Mouse (Mus musculus) midbrain, embryonic 10.5 days (tissue): ENCODE measurements around the gene Cabp4. TPM values are rescaled to one million over a fixed set of nuclear protein-coding genes. Genes with fewer than 3 reads are reported as not detected.

Source experiments
- DNase-seq: peaks from one replicate; pipeline ENCODE4 v3.0.0-alpha.2; 2017; ENCODE audit warnings: low spot score
- H3K27ac ChIP-seq: fragments of 300-500 bp; sonication (generic); replicated peaks from 2 replicates; pipeline ENCODE4 v1.5.1; 2016; ENCODE audit warnings: mild to moderate bottlenecking
- H3K27me3 ChIP-seq: fragments of 300-500 bp; sonication (generic); 2 replicates; pipeline ENCODE4 v1.6.1; 2016; ENCODE audit warnings: low read depth, mild to moderate bottlenecking; ENCODE audit not compliant: poor library complexity, severe bottlenecking
- H3K36me3 ChIP-seq: fragments of 300-500 bp; sonication (generic); 2 replicates; pipeline ENCODE4 v1.6.1; 2016; ENCODE audit warnings: mild to moderate bottlenecking, moderate library complexity
- H3K4me1 ChIP-seq: fragments of 300-500 bp; sonication (generic); 2 replicates; pipeline ENCODE4 v1.6.1; 2016
- H3K4me3 ChIP-seq: fragments of 300-500 bp; sonication (generic); 2 replicates; pipeline ENCODE4 v1.5.1; 2016; ENCODE audit warnings: mild to moderate bottlenecking, moderate library complexity
- H3K9me3 ChIP-seq: fragments of 300-500 bp; sonication (generic); replicated peaks from 2 replicates; pipeline ENCODE4 v1.6.1; 2016; ENCODE audit warnings: mild to moderate bottlenecking
- WGBS: fragments of 180-500 bp; shearing (Covaris S2); methylation state at CpG from one replicate; pipeline ENCODE4 v1.1.7; 2016; 5-methylcytosine and 5-hydroxymethylcytosine counted together
- polyA plus RNA-seq: library from polyadenylated mRNA; unstranded; fragments of >200 nt; fragmentation: Nextera tagmentation; extraction: Ambion mirVana; gene quantifications from 2 replicates; pipeline ENCODE4 v1.2.1, GENCODE M21; 2016

The Cabp4 gene
- polyA plus RNA-seq, 1 experiment from 2014 or later, result not detected

DNA sequence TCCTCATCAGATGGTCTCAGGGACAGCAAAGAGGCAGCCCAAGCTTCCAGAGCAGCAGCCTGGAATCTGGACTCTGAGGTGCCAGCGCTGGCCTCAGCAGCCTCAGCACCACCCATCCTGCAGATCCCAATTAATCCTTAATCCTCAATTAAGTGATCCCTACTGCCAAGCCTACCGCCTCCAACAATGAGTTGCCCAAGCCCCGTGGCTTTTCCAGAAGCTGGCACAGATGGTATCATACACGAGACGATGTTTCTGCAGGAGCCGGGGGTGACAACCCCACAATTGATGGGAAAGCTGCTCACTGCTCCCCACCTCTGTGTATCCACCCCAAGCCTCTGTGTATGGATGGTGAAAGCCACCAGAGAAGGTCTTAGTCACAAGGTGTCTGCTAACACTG, 54.7 kb downstream of the Cabp4 start:
- H3K36me3 ChIP-seq, result no peaks in the 10 kb centered on the region
- H3K4me1 ChIP-seq, result no peaks in the 10 kb centered on the region; the same call in 1 of the 2 replicates
- H3K9me3 ChIP-seq, result no peaks in the 10 kb centered on the region
- no peaks in the 10 kb centered on the region for H3K27me3 ChIP-seq
- DNase-seq, result no peak
- WGBS, result 73% methylated on average over 6 of the region's 6 CpGs
- H3K4me3 ChIP-seq, result no peak overlapping the region
- H3K27ac ChIP-seq, result no peak overlapping the region

DNA sequence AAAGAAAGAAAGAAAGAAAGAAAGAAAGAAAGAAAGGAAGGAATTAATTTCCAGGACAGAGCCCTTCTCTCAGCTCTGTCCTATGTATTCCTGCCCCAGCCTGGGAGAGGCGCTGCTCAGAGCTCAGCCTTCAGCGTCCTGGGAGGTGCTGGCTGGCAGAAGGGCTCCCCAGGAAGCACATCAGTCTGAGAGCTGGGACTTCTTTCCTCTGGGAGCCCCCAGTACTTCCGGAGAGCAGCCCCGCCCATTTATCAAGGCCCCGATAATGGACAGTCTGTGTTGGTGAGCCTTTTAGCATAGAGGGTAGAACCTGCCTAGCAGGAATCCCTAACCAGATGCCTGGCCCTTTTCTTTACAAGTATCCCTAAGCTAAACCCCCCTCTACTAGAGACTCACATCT, 55.7 kb downstream of the Cabp4 start:
- Histone ChIP-seq H3K27me3 (peaks cover 5% of the 10 kb centered on the region; the same call in 1 of the 2 replicates), H3K4me1 (peaks cover 9% of the 10 kb centered on the region; the same call in 1 of the 2 replicates), H3K9me3 (no peaks in the 10 kb centered on the region), H3K27ac (no peak overlapping the region), H3K4me3 (no peak overlapping the region), H3K36me3 (no peaks in the 10 kb centered on the region)
- DNase-seq, result no peak
- whole genome bisulfite sequencing, result 53% methylated on average over 5 of the region's 5 CpGs

DNA sequence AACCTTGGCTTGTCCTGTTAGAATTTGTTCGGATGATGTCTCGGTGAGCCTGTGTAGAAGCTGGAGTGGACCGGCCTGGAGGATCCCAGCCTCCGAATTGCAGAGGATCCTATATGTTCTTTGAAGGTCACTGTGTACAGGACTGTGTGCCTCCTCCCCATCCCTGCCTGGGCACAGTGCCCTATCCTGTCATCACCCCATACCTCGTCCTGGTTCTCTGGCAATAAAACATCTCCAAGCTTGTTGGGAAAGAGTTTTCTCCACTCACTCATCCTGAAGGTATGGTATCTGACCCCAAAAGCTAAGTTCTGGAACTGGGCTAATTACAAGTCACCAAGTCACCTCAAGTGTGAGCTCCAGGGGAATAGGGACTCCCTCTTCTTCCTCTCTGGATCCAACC, 56.7 kb downstream of the Cabp4 start:
- Histone ChIP-seq H3K36me3 (no peaks in the 10 kb centered on the region), H3K4me1 (peaks cover 9% of the 10 kb centered on the region; the same call in 1 of the 2 replicates), H3K9me3 (no peaks in the 10 kb centered on the region), H3K27me3 (peaks cover 7% of the 10 kb centered on the region; the same call in 1 of the 2 replicates), H3K4me3 (no peak overlapping the region), H3K27ac (no peak overlapping the region)
- WGBS, result 91% methylated on average over 5 of the region's 5 CpGs
- no peak for DNase-seq

DNA sequence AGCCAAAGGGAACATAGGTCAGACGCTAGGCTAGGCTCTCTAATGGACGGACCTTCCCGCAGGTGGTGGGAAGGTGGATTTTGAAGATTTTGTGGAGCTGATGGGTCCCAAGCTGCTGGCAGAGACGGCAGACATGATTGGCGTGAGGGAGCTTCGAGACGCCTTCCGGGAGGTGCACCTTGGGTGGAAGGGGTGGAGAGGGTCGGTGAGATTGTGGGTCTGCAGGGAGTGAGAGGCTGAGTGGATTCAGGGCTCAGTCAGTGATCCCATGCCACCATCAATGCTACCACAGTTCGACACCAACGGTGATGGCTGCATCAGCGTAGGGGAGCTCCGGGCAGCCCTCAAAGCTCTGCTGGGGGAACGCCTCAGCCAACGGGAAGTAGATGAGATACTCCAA, 57.7 kb downstream of the Cabp4 start:
- no peak overlapping the region for H3K4me3 ChIP-seq
- no peak for DNase-seq
- no peaks in the 10 kb centered on the region for H3K9me3 ChIP-seq
- WGBS, result 92% methylated on average over 15 of the region's 15 CpGs
- H3K4me1 ChIP-seq, result peaks cover 9% of the 10 kb centered on the region; the same call in 1 of the 2 replicates
- peaks cover 7% of the 10 kb centered on the region; the same call in 1 of the 2 replicates for H3K27me3 ChIP-seq
- no peaks in the 10 kb centered on the region for H3K36me3 ChIP-seq
- H3K27ac ChIP-seq, result no peak overlapping the region

Other genes starting within 250 kb of the Cabp4 start
- 17.0 and 17.6 TPM in 2 replicates for gene Tcirg1, start 236.9 kb downstream of the Cabp4 start, polyA plus RNA-seq
- 251 and 262 TPM in 2 replicates for gene Ndufs8, start 231.3 kb downstream of the Cabp4 start, polyA plus RNA-seq
- 0.73 TPM in 2 replicates for gene Aldh3b1, start 214.2 kb downstream of the Cabp4 start, polyA plus RNA-seq
- 5.1 and 8.0 TPM in 2 replicates for gene Unc93b1, start 208.8 kb downstream of the Cabp4 start, polyA plus RNA-seq
- gene Aldh3b3, start 185.4 kb downstream of the Cabp4 start, polyA plus RNA-seq, result not detected in 2 replicates
- gene Aldh3b2, start 171.7 kb downstream of the Cabp4 start, polyA plus RNA-seq, result 0.21 and 0.35 TPM in 2 replicates
- gene Acy3, start 157.5 kb downstream of the Cabp4 start, polyA plus RNA-seq, result 1.1 and 2.0 TPM in 2 replicates
- not detected in 2 replicates for gene Tbx10, start 151.3 kb downstream of the Cabp4 start, polyA plus RNA-seq
- gene Nudt8, start 143.5 kb downstream of the Cabp4 start, polyA plus RNA-seq, result 20.2 and 21.5 TPM in 2 replicates
- gene Gm49405, start 143.4 kb downstream of the Cabp4 start, polyA plus RNA-seq, result 2.4 and 2.8 TPM in 2 replicates
- gene Doc2g, start 140.7 kb downstream of the Cabp4 start, polyA plus RNA-seq, result 2.2 and 3.5 TPM in 2 replicates
- gene Ndufv1, start 131.2 kb downstream of the Cabp4 start, polyA plus RNA-seq, result 188 and 207 TPM in 2 replicates
- gene Gstp1, start 106.0 kb downstream of the Cabp4 start, polyA plus RNA-seq, result 400 and 417 TPM in 2 replicates
- gene Gstp2, start 98.0 kb downstream of the Cabp4 start, polyA plus RNA-seq, result 1.0 and 2.8 TPM in 2 replicates
- gene Gstp3, start 84.5 kb downstream of the Cabp4 start, polyA plus RNA-seq, result 0.23 TPM in 1 of 2 replicates, not detected in the other
- not detected in 2 replicates for gene Cabp2, start 62.5 kb downstream of the Cabp4 start, polyA plus RNA-seq
- gene Cdk2ap2, start 46.9 kb downstream of the Cabp4 start, polyA plus RNA-seq, result 76.2 and 82.5 TPM in 2 replicates
- 12.8 and 15.1 TPM in 2 replicates for gene Pitpnm1, start 44.0 kb downstream of the Cabp4 start, polyA plus RNA-seq
- gene Aip, start 18.2 kb downstream of the Cabp4 start, polyA plus RNA-seq, result 60.6 and 61.7 TPM in 2 replicates
- not detected in 2 replicates for gene Gpr152, start 4.2 kb downstream of the Cabp4 start, polyA plus RNA-seq
- 133 and 138 TPM in 2 replicates for gene Coro1b, start 4.6 kb upstream of the Cabp4 start, polyA plus RNA-seq
- 0.67 TPM in 1 of 2 replicates, not detected in the other for gene Ptprcap, start 9.6 kb upstream of the Cabp4 start, polyA plus RNA-seq
- 58.8 and 71.4 TPM in 2 replicates for gene Rps6kb2, start 19.3 kb upstream of the Cabp4 start, polyA plus RNA-seq
- 2.8 and 4.1 TPM in 2 replicates for gene Carns1, start 31.4 kb upstream of the Cabp4 start, polyA plus RNA-seq
- 0.85 and 1.2 TPM in 2 replicates for gene Tbc1d10c, start 47.3 kb upstream of the Cabp4 start, polyA plus RNA-seq
- gene Ppp1ca, start 48.0 kb upstream of the Cabp4 start, polyA plus RNA-seq, result 1,003 and 1,059 TPM in 2 replicates
- gene Rad9a, start 57.6 kb upstream of the Cabp4 start, polyA plus RNA-seq, result 58.9 and 60.3 TPM in 2 replicates
- 0.65 and 0.74 TPM in 2 replicates for gene Clcf1, start 70.2 kb upstream of the Cabp4 start, polyA plus RNA-seq
- gene AC109138.7, start 70.3 kb upstream of the Cabp4 start, polyA plus RNA-seq, result not detected in 2 replicates
- gene Pold4, start 87.9 kb upstream of the Cabp4 start, polyA plus RNA-seq, result 12.2 and 15.6 TPM in 2 replicates
- gene Ssh3, start 125.1 kb upstream of the Cabp4 start, polyA plus RNA-seq, result 3.2 and 3.6 TPM in 2 replicates
- 11.7 and 12.6 TPM in 2 replicates for gene Ankrd13d, start 139.1 kb upstream of the Cabp4 start, polyA plus RNA-seq
- gene Grk2, start 162.2 kb upstream of the Cabp4 start, polyA plus RNA-seq, result 12.2 and 14.2 TPM in 2 replicates